Mouse (Mus musculus) heart, embryonic 15.5 days (tissue): ENCODE results near the gene Trf. TPM values are rescaled to one million over a fixed set of nuclear protein-coding genes. Genes with fewer than 3 reads are reported as not detected.

Experiments used
- ATAC-seq: fragments of 200-750 bp; cut with Nextera tagmentation; replicated peaks from 2 replicates; pipeline ENCODE4 v1.8.0; 2017; ENCODE audit warnings: low read depth, moderate TSS enrichment; ENCODE audit not compliant: insufficient number of reproducible peaks, insufficient read depth, low FRiP score
- H3K27ac ChIP-seq: fragments of 300-500 bp; sonication (generic); 2 replicates; pipeline ENCODE4 v1.5.1; 2015; ENCODE audit warnings: mild to moderate bottlenecking, inconsistent platforms
- H3K27me3 ChIP-seq: fragments of 300-500 bp; sonication (generic); 2 replicates; pipeline ENCODE4 v1.6.1; 2015; ENCODE audit warnings: inconsistent platforms
- H3K36me3 ChIP-seq: fragments of 300-500 bp; sonication (generic); 2 replicates; pipeline ENCODE4 v1.6.1; 2015; ENCODE audit warnings: mild to moderate bottlenecking, inconsistent platforms
- H3K4me1 ChIP-seq: fragments of 300-500 bp; sonication (generic); replicated peaks from 2 replicates; pipeline ENCODE4 v1.6.1; 2015; ENCODE audit warnings: inconsistent platforms
- H3K4me2 ChIP-seq: fragments of 300-500 bp; sonication (generic); 2 replicates; pipeline ENCODE4 v1.6.1; 2015; ENCODE audit warnings: inconsistent platforms, mild to moderate bottlenecking, moderate library complexity
- H3K4me3 ChIP-seq: fragments of 300-500 bp; sonication (generic); 2 replicates; pipeline ENCODE4 v1.5.1; 2015; ENCODE audit warnings: mild to moderate bottlenecking, inconsistent platforms
- H3K9ac ChIP-seq: fragments of 300-500 bp; sonication (generic); 2 replicates; pipeline ENCODE4 v1.6.1; 2015; ENCODE audit warnings: mild to moderate bottlenecking, inconsistent platforms
- H3K9me3 ChIP-seq: fragments of 300-500 bp; sonication (generic); replicated peaks from 2 replicates; pipeline ENCODE4 v1.6.1; 2016; ENCODE audit warnings: inconsistent platforms
- WGBS: fragments of 180-500 bp; shearing (Covaris S2); methylation state at CpG from one replicate; pipeline ENCODE4 v1.1.7; 2015; ENCODE audit warnings: mixed read lengths; 5-methylcytosine and 5-hydroxymethylcytosine counted together
- polyA plus RNA-seq: library from polyadenylated mRNA; unstranded; fragments of >200 nt; fragmentation: Nextera tagmentation; extraction: Ambion mirVana; gene quantifications from 2 replicates; pipeline ENCODE4 v1.2.1, GENCODE M21; 2015

The Trf gene
- 36.7 and 125 TPM in 2 replicates for polyA plus RNA-seq

DNA sequence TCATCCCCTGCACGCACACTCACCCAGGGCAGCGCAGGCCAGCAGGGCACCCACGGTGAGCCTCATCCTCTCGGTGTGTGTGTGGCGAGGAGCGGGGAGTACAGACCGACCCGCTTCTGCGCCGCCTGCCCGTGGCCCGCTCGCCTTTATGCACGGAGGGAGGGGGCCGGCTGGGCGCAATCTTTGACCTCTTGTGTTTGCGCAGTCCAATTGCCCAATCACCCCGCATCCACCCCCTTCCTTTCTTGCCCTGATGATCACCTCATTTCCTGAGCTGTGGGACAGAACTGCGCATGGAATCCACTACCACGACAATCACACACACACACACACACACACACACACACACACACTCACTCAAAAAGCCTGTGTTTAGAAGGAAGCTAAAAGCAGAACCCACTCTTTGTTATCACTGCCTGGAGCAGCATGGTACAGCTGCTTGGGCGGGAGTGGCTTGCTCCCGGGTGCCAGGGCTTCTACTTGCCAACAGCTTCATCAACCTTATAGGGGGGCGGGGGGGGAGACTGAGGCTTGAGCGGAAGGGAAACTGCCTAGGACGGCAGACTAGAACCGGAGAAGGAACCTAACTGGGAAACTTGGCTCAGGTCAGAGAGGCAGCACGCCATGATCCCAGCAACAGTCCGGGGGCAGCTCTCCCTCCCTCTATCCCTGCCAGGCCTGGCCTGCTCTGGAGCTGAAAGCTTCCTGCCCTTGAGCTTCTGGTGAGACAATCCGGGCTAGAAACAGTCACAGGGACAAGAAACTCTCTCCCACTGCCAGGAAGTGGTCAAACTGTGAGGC, at the start of gene Trf, which contains the start of gene Gm20425:
TSS of gene Trf (minus strand) at position 294 of the 801 bp plus-strand sequence.
TSS of gene Gm20425 (minus strand) at position 157 of the 801 bp plus-strand sequence.
- peaks cover 13% of the 10 kb centered on the region for H3K4me1 ChIP-seq
- H3K9ac ChIP-seq = 0 out of 2 replicates have a peak within 1 kb of the TSS, but pooled peaks have one; percentile 29
- H3K36me3 ChIP-seq = no peaks in the 10 kb centered on the region
- H3K4me3 ChIP-seq = peak within 1 kb of the TSS; percentile 21
- 27% methylated on average over 29 of the region's 29 CpGs for WGBS
- H3K4me2 ChIP-seq = peak within 1 kb of the TSS; percentile 60
- peak; percentile 61 for ATAC-seq
- H3K27ac ChIP-seq = peak within 1 kb of the TSS; percentile 55
- no peaks in the 10 kb centered on the region for H3K9me3 ChIP-seq
- no peaks in the 10 kb centered on the region for H3K27me3 ChIP-seq

- no peaks in the 10 kb centered on the region for H3K36me3 ChIP-seq
- no peaks in the 10 kb centered on the region for H3K9me3 ChIP-seq
- H3K4me1 ChIP-seq = no peaks in the 10 kb centered on the region
- no peak overlapping the region for H3K27ac ChIP-seq
- no peak overlapping the region for H3K4me3 ChIP-seq
- H3K9ac ChIP-seq = no peak overlapping the region
- WGBS = 85% methylated on average over 6 of the region's 6 CpGs
- ATAC-seq = no peak
- no peak overlapping the region for H3K4me2 ChIP-seq
- H3K27me3 ChIP-seq = no peaks in the 10 kb centered on the region
These were observed 46.6 kb upstream of the Trf start for GRCm38 (mm10) chr9:103276876-103277275.

GRCm38 (mm10) chr9:103275676-103276075, 45.4 kb upstream of the Trf start:
- Histone ChIP-seq H3K4me1 (no peaks in the 10 kb centered on the region), H3K36me3 (no peaks in the 10 kb centered on the region), H3K4me3 (no peak overlapping the region), H3K27ac (no peak overlapping the region), H3K27me3 (no peaks in the 10 kb centered on the region), H3K9ac (no peak overlapping the region), H3K4me2 (no peak overlapping the region), H3K9me3 (no peaks in the 10 kb centered on the region)
- 67% methylated on average over 1 of the region's 1 CpGs for WGBS
- no peak for ATAC-seq

DNA sequence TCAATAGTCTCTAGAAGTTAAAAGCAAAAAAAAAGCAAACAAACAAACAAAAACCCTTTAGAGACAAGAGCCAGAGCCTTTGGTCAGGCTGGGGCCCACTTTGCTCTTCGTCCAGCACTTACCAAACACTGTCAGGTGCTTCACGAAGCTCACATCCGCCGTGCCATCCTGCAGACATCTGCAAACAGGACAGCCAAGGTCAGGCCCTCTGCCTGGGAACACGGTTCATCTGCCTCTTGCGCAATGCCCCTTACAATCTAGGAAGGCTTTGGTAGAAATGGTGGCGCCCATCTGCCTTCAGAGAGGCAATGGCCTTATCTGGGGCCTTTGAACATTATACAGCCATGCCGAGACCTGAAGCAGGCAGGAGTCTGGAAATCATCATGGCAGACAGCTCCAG, 44.6 kb upstream of the Trf start:
- 59% methylated on average over 8 of the region's 8 CpGs for WGBS
- H3K9ac ChIP-seq = no peak overlapping the region
- no peaks in the 10 kb centered on the region for H3K36me3 ChIP-seq
- no peak for ATAC-seq
- no peak overlapping the region for H3K27ac ChIP-seq
- no peaks in the 10 kb centered on the region for H3K4me1 ChIP-seq
- no peak overlapping the region for H3K4me3 ChIP-seq
- no peaks in the 10 kb centered on the region for H3K9me3 ChIP-seq
- H3K4me2 ChIP-seq = no peak overlapping the region
- H3K27me3 ChIP-seq = no peaks in the 10 kb centered on the region

GRCm38 (mm10) chr9:103271104-103271503, 40.9 kb upstream of the Trf start:
- H3K4me2 ChIP-seq = no peak overlapping the region
- no peaks in the 10 kb centered on the region for H3K36me3 ChIP-seq
- no peaks in the 10 kb centered on the region for H3K9me3 ChIP-seq
- no peaks in the 10 kb centered on the region for H3K27me3 ChIP-seq
- no peak overlapping the region for H3K27ac ChIP-seq
- H3K9ac ChIP-seq = no peak overlapping the region
- no peaks in the 10 kb centered on the region for H3K4me1 ChIP-seq
- 16% methylated on average over 4 of the region's 4 CpGs for WGBS
- no peak overlapping the region for H3K4me3 ChIP-seq
- no peak for ATAC-seq

- H3K27me3 ChIP-seq = no peaks in the 10 kb centered on the region; the same call in 1 of the 2 replicates
- H3K4me3 ChIP-seq = no peak overlapping the region
- no peaks in the 10 kb centered on the region for H3K4me1 ChIP-seq
- no peak for ATAC-seq
- H3K9ac ChIP-seq = no peak overlapping the region
- no peaks in the 10 kb centered on the region for H3K36me3 ChIP-seq
- 86% methylated on average over 4 of the region's 4 CpGs for WGBS
- no peak overlapping the region for H3K4me2 ChIP-seq
- H3K27ac ChIP-seq = no peak overlapping the region
- H3K9me3 ChIP-seq = no peaks in the 10 kb centered on the region
These were observed 35.5 kb upstream of the Trf start for GRCm38 (mm10) chr9:103265778-103266177.

- Histone ChIP-seq H3K4me1 (peaks cover 9% of the 10 kb centered on the region), H3K36me3 (no peaks in the 10 kb centered on the region), H3K9me3 (no peaks in the 10 kb centered on the region), H3K27me3 (no peaks in the 10 kb centered on the region), H3K4me2 (no peak overlapping the region), H3K9ac (no peak overlapping the region), H3K4me3 (no peak overlapping the region), H3K27ac (no peak overlapping the region)
- no peak for ATAC-seq
- WGBS = 68% methylated on average over 5 of the region's 5 CpGs
These were observed 22.7 kb upstream of the Trf start for GRCm38 (mm10) chr9:103252906-103253305.

DNA sequence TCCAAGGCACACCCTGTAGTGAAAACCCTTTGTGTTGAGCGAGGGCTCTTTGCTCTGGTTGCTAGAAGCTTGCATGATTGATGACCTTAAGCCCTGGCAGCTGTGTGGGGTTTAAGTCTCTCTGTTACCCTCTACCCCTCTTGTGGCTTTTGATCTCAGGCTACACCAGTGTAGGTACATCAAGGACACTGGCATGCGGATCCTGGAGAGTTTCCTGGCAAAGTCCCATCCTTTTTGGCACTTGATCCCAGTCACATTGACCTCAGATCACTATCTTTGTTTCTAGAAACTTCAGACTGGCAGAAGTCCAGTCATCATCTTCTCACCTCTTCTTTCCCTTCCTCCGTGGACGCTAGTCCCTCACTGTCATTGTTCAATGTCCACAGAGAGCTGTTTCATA, 18.4 kb upstream of the Trf start:
- Histone ChIP-seq H3K27ac (no peak overlapping the region), H3K9ac (no peak overlapping the region), H3K9me3 (no peaks in the 10 kb centered on the region), H3K27me3 (peaks cover 6% of the 10 kb centered on the region; the same call in 1 of the 2 replicates), H3K4me2 (no peak overlapping the region), H3K4me3 (no peak overlapping the region), H3K36me3 (no peaks in the 10 kb centered on the region), H3K4me1 (peaks cover 9% of the 10 kb centered on the region)
- 28% methylated on average over 4 of the region's 4 CpGs for WGBS
- no peak for ATAC-seq

DNA sequence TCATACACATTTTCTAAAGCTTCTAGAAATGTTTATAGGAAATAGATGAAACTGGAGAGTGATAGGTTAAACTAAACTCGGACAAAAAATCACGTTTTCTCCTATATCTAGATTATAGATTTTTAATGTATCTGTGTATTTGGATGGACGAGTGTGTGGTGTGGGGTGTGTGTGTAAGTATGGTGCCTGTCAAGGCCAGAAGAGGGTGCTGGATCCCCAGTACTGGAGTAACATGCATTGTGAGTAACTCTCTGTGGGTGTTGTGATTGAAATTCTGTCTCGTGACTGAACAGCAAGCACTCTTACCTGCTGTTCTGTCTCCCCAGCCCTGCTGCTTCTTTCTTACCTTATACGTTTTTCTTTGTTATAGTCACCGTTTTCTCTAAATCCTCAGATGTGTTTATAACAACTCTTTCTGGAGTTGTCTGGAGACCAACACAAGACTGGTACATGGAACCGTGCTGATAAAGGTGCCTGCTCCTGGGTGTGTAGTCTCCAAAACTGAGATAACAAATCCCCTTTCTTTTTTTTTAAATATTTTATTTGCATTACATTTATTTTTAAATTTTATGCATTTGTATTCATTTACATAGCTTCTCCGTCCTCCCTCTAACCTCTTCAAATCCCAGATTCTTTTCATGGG, 16.4 kb upstream of the Trf start:
- Histone ChIP-seq H3K36me3 (no peaks in the 10 kb centered on the region), H3K9ac (no peak overlapping the region)
- WGBS = 79% methylated on average over 8 of the region's 8 CpGs

DNA sequence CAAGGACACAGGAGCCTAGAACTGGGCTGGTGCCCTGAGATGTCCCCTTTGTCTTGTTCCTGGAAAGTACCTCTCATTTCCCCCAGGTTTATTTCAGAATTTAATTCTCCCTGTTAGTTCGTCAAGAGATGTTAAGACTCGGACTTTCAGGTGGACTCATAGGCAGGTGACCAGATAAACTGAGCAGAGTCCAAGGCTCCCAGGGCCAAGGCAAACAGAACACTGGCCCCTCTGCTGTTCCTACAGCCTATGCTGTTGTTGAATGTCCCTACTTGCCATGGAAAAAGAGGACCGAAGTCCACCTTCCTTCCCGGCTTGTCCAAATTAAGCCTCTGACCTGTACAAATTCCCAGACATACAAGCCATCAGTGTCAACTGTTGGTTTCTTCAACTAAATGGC, 13.4 kb upstream of the Trf start:
- H3K9ac ChIP-seq = no peak overlapping the region
- whole genome bisulfite sequencing = 83% methylated on average over 4 of the region's 4 CpGs
- no peaks in the 10 kb centered on the region for H3K9me3 ChIP-seq
- H3K27me3 ChIP-seq = peaks cover 6% of the 10 kb centered on the region; the same call in 1 of the 2 replicates
- no peaks in the 10 kb centered on the region for H3K36me3 ChIP-seq
- no peak overlapping the region for H3K4me3 ChIP-seq
- peaks cover 2% of the 10 kb centered on the region; the same call in 1 of the 2 replicates for H3K4me1 ChIP-seq
- no peak overlapping the region for H3K27ac ChIP-seq
- ATAC-seq = no peak
- no peak overlapping the region for H3K4me2 ChIP-seq

More for the DNA sequence above, 16.4 kb upstream of the Trf start:
- no peak overlapping the region for H3K4me2 ChIP-seq
- H3K9me3 ChIP-seq = no peaks in the 10 kb centered on the region
- no peak overlapping the region for H3K4me3 ChIP-seq
- ATAC-seq = no peak
- peaks cover 6% of the 10 kb centered on the region; the same call in 1 of the 2 replicates for H3K27me3 ChIP-seq
- H3K27ac ChIP-seq = no peak overlapping the region
- peaks cover 6% of the 10 kb centered on the region for H3K4me1 ChIP-seq

DNA sequence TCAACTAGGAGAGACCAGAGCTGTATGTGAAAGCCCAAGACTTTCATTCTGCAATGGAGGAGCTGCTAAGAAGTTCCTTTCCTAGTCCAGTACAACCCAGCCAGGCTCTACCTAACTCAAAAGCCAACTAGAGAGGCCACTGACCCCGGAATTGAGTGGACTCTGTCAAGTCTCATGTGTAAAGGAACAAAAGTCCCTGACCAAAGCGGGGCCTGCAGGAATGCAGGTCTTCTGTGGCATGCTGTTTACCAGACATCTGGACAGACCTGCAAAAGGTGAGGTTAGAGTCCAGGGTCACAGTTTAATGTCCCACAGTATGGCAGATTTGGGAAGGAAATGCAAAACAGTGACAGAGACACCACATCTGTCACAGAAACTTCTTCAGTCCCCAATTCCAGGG, 11.0 kb upstream of the Trf start:
- Histone ChIP-seq H3K27ac (no peak overlapping the region), H3K27me3 (no peaks in the 10 kb centered on the region), H3K4me3 (no peak overlapping the region), H3K4me2 (no peak overlapping the region), H3K36me3 (no peaks in the 10 kb centered on the region), H3K9ac (no peak overlapping the region), H3K4me1 (no peaks in the 10 kb centered on the region), H3K9me3 (no peaks in the 10 kb centered on the region)
- 79% methylated on average over 2 of the region's 2 CpGs for WGBS
- ATAC-seq = no peak
